Mouse (Mus musculus) adrenal gland, postnatal 0 days (tissue): Measurements from ENCODE around the gene Eral1. TPM values are rescaled to one million over a fixed set of nuclear protein-coding genes. Genes with fewer than 3 reads are reported as not detected.
A peak's percentile ranks its signal among the peaks of the same experiment; 100 is the strongest.

ENCODE experiments used
- microRNA-seq: library from miRNA; unstranded; fragments of <30 nt; microRNA quantifications from one replicate; pipeline ENCODE4, GENCODE M21; 2016; ENCODE audit warnings: borderline replicate concordance; ENCODE audit not compliant: insufficient number of aligned reads
- polyA plus RNA-seq: library from polyadenylated mRNA; unstranded; fragments of >200 nt; fragmentation: Nextera tagmentation; extraction: Ambion mirVana; gene quantifications from 2 replicates; pipeline ENCODE4 v1.2.1, GENCODE M21; 2015

The Eral1 gene
- polyA plus RNA-seq = 18.5 and 31.0 TPM in 2 replicates

GRCm38 (mm10) chr11:78079961-78080921 is at the start of gene Eral1:
TSS of gene Eral1 (minus strand) at chr11:78080383.

GRCm38 (mm10) chr11:78094504-78095143 is 14.4 kb upstream of the Eral1 start, which contains the start of gene Fam222b:
TSS of gene Fam222b (plus strand) at chr11:78094660.

GRCm38 (mm10) chr11:78037831-78038752 is 42.1 kb downstream of the Eral1 start, which contains the start of gene Flot2:
TSS of gene Flot2 (plus strand) at chr11:78037931.

GRCm38 (mm10) chr11:78031947-78032808 is 48.0 kb downstream of the Eral1 start, which contains the start of gene Dhrs13:
TSS of gene Dhrs13 (plus strand) at chr11:78032280.

Small RNA genes within 50 kb of the gene (microRNA-seq; reads per million reads assigned to microRNA genes)
- 44.8 reads per million, percentile 33 among the genes with 10 or more reads in this experiment for gene Mir144
- gene Mir451a = not detected
- not detected for gene Mir451b

Other genes with a start within 250 kb of the Eral1 start
- gene Pipox, start 186.3 kb downstream of the Eral1 start, polyA plus RNA-seq = 3.2 and 6.5 TPM in 2 replicates
- gene Sez6, start 149.6 kb downstream of the Eral1 start, polyA plus RNA-seq = 1.5 and 1.8 TPM in 2 replicates
- 9.1 and 13.1 TPM in 2 replicates for gene Phf12, start 97.6 kb downstream of the Eral1 start, polyA plus RNA-seq
- gene Dhrs13, start 48.1 kb downstream of the Eral1 start, polyA plus RNA-seq = 13.1 and 22.1 TPM in 2 replicates
- gene Flot2, start 42.5 kb downstream of the Eral1 start, polyA plus RNA-seq = 73.4 and 83.2 TPM in 2 replicates
- gene Fam222b, start 14.3 kb upstream of the Eral1 start, polyA plus RNA-seq = 7.7 and 11.3 TPM in 2 replicates
- gene Traf4, start 85.2 kb upstream of the Eral1 start, polyA plus RNA-seq = 26.5 and 29.7 TPM in 2 replicates
- gene Nek8, start 96.3 kb upstream of the Eral1 start, polyA plus RNA-seq = 12.4 and 15.0 TPM in 2 replicates
- gene Tlcd1, start 96.3 kb upstream of the Eral1 start, polyA plus RNA-seq = 43.8 and 59.8 TPM in 2 replicates
- 1,480 and 1,753 TPM in 2 replicates for gene Rpl23a, start 103.2 kb upstream of the Eral1 start, polyA plus RNA-seq
- 133 and 149 TPM in 2 replicates for gene Rab34, start 108.0 kb upstream of the Eral1 start, polyA plus RNA-seq
- 6.5 and 7.8 TPM in 2 replicates for gene Proca1, start 113.0 kb upstream of the Eral1 start, polyA plus RNA-seq
- 161 and 193 TPM in 2 replicates for gene Sdf2, start 165.4 kb upstream of the Eral1 start, polyA plus RNA-seq
- 12.5 and 14.4 TPM in 2 replicates for gene Supt6, start 165.6 kb upstream of the Eral1 start, polyA plus RNA-seq
- gene 2610507B11Rik, start 181.4 kb upstream of the Eral1 start, polyA plus RNA-seq = 39.8 and 70.6 TPM in 2 replicates
- 0.21 TPM in 1 of 2 replicates, not detected in the other for gene BC030499, start 210.5 kb upstream of the Eral1 start, polyA plus RNA-seq
- 6.4 and 8.2 TPM in 2 replicates for gene Spag5, start 221.1 kb upstream of the Eral1 start, polyA plus RNA-seq
- 13.7 and 19.6 TPM in 2 replicates for gene Aldoc, start 242.6 kb upstream of the Eral1 start, polyA plus RNA-seq
- 50.8 and 80.0 TPM in 2 replicates for gene Pigs, start 248.0 kb upstream of the Eral1 start, polyA plus RNA-seq